Mouse (Mus musculus): ENCODE measurements at regions not wholly inside any gene's neighbourhood (a gene's known extent, or its start where the extent isn't known, plus 50 kb on each side); places are given as distances from the start of the nearest gene placed in this dataset.

- DNase-seq: no peak
These were observed 57.2 kb upstream of the Usp9x start for GRCm38 (mm10) chrX:13014051-13014450.

GRCm38 (mm10) chrX:13013086-13013485 lies 58.2 kb upstream of the Usp9x start:
- DNase-seq: no peak

GRCm38 (mm10) chrX:12990777-12991176 lies 80.5 kb upstream of the Usp9x start:
- no peak for DNase-seq

GRCm38 (mm10) chrX:12977676-12978075 lies 93.6 kb upstream of the Usp9x start:
- DNase-seq: no peak

GRCm38 (mm10) chrX:12968979-12969746 lies 102.1 kb upstream of the Usp9x start:
- no peak for DNase-seq

- peak; percentile 6 for DNase-seq
These were observed 111.6 kb upstream of the Usp9x start for GRCm38 (mm10) chrX:12959467-12960314.

- no peak for DNase-seq
These were observed 112.4 kb upstream of the Usp9x start for GRCm38 (mm10) chrX:12958873-12959272.

- DNase-seq: peak; percentile 26
These were observed 120.2 kb upstream of the Usp9x start for GRCm38 (mm10) chrX:12950928-12951660.

GRCm38 (mm10) chrX:12942451-12942850 lies 128.8 kb upstream of the Usp9x start:
- no peak for DNase-seq

- peak; percentile 38 for DNase-seq
These were observed 134.7 kb upstream of the Usp9x start for GRCm38 (mm10) chrX:12936406-12937172.

GRCm38 (mm10) chrX:12933294-12933807 lies 137.9 kb upstream of the Usp9x start:
- no peak for DNase-seq

- DNase-seq: no peak
These were observed 141.1 kb upstream of the Usp9x start for GRCm38 (mm10) chrX:12930242-12930641.

GRCm38 (mm10) chrX:12927797-12928589 lies 143.3 kb upstream of the Usp9x start:
- DNase-seq: no peak

- no peak for DNase-seq
These were observed 146.3 kb upstream of the Usp9x start for GRCm38 (mm10) chrX:12924705-12925644.

GRCm38 (mm10) chrX:12919576-12919975 lies 151.7 kb upstream of the Usp9x start:
- DNase-seq: no peak

- DNase-seq: peak; percentile 46
These were observed 154.2 kb upstream of the Usp9x start for GRCm38 (mm10) chrX:12917105-12917504.

GRCm38 (mm10) chrX:12916684-12917083 lies 154.6 kb upstream of the Usp9x start:
- DNase-seq: no peak

GRCm38 (mm10) chrX:12900256-12900655 lies 138.4 kb upstream of the Med14 start:
- DNase-seq: peak; percentile 1

GRCm38 (mm10) chrX:12891468-12891867 lies 129.6 kb upstream of the Med14 start:
- DNase-seq: peak; percentile 19

GRCm38 (mm10) chrX:12889482-12889808 lies 127.6 kb upstream of the Med14 start:
- DNase-seq: no peak
